Mouse (Mus musculus): ENCODE measurements around the gene Myo15b. TPM values are rescaled to one million over a fixed set of nuclear protein-coding genes. Genes with fewer than 3 reads are reported as not detected.

Myo15b gene
- polyA plus RNA-seq, 1 experiment from 2014 or later = 44.8 TPM

DNA sequence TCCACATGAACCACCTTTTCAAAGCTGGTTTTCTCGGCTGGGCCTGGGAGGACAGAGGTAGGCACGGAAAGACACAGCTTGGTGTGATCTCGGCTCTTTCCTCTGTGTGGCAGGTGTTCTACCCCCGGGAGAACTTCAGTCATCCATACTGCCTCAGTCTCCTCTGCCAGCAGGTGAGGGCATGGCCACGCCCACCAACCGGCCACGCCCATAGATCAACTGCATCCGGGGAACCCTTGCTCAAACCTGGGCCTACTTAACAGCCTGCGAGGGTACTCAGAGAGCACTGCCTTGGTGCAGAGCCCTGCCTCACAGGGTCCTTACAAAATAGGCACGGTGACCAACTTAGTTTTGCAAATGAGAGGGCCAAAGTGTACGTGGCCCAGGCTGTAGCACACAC lies 27.1 kb downstream of the Myo15b start:
- H3K4me2 ChIP-seq (ENCODE audit: low read length) = no peak overlapping the region
- DNase-seq (ENCODE audit: low spot score) (no peak), ATAC-seq (replicated peaks; ENCODE audit: low FRiP score, low TSS enrichment, low read depth) (no peak)
- H3K27ac ChIP-seq (ENCODE audit: low read depth) = no peak overlapping the region
- WGBS = 67% methylated on average over 11 of the region's 11 CpGs
- no peaks in the 10 kb centered on the region for H3K9me3 ChIP-seq (ENCODE audit: control insufficient read depth, low read length)
- H3K4me1 ChIP-seq (replicated peaks; ENCODE audit: control insufficient read depth, insufficient read depth, low read length) = no peaks in the 10 kb centered on the region
- H3K27me3 ChIP-seq (replicated peaks; ENCODE audit: control insufficient read depth, insufficient read depth, low read length) = no peaks in the 10 kb centered on the region
- H3K36me3 ChIP-seq (ENCODE audit: control insufficient read depth, insufficient read depth, low read length) = no peaks in the 10 kb centered on the region
- no peak overlapping the region for H3K9ac ChIP-seq (ENCODE audit: low read length)
- H3K4me3 ChIP-seq (ENCODE audit: low read depth, low read length) = no peak overlapping the region

DNA sequence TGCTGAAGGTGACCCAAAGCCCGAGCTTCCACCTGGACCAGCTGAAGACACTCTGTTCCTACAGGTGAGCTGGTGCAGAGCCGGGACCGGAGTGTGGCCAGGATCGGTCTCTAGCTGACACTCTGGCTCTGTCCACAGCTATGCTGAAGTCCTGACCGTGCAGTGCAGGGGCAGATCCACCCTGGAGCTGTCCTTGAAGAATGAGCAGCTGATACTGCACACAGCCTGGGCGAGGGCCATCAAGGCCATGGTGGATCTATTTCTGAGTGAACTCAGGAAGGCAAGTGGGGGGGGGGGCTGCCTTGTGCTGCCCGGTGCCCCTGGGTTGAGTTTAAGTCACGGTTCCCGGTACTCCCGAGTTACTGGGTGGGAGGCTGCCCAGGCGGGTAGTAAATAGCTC lies 28.2 kb downstream of the Myo15b start:
- H3K4me1 ChIP-seq (replicated peaks; ENCODE audit: control insufficient read depth, insufficient read depth, low read length) = no peaks in the 10 kb centered on the region
- no peak overlapping the region for H3K27ac ChIP-seq (ENCODE audit: low read depth)
- no peak overlapping the region for H3K9ac ChIP-seq (ENCODE audit: low read length)
- H3K36me3 ChIP-seq (ENCODE audit: control insufficient read depth, insufficient read depth, low read length) = no peaks in the 10 kb centered on the region
- no peaks in the 10 kb centered on the region for H3K9me3 ChIP-seq (ENCODE audit: control insufficient read depth, low read length)
- H3K27me3 ChIP-seq (replicated peaks; ENCODE audit: control insufficient read depth, insufficient read depth, low read length) = no peaks in the 10 kb centered on the region
- no peak overlapping the region for H3K4me2 ChIP-seq (ENCODE audit: low read length)
- H3K4me3 ChIP-seq (ENCODE audit: low read depth, low read length) = no peak overlapping the region
- whole genome bisulfite sequencing = 83% methylated on average over 11 of the region's 11 CpGs
- DNase-seq (ENCODE audit: low spot score) (no peak), ATAC-seq (replicated peaks; ENCODE audit: low FRiP score, low TSS enrichment, low read depth) (no peak)

DNA sequence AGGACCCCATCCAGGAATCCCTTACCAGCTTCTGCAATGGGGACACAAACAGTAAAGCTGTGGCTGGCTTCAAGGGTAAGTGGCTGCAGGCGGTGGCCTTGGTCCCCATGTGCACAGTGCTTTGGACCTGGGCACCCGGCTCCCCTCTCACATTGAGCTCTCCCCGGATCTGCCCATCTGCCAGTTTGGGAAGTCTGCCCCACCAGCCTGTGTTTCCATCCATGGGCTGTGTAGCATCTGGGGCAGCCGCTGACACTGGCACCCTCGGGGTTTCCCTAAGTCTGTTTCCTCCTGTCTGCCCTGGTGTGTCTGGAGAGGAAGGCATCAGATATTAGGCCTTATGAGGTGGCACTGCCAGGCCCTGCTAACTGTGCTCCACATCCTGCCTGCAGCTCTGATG lies 29.8 kb downstream of the Myo15b start:
- Histone ChIP-seq H3K4me1 (replicated peaks; ENCODE audit: control insufficient read depth, insufficient read depth, low read length) (no peaks in the 10 kb centered on the region), H3K27me3 (replicated peaks; ENCODE audit: control insufficient read depth, insufficient read depth, low read length) (no peaks in the 10 kb centered on the region), H3K4me3 (ENCODE audit: low read depth, low read length) (no peak overlapping the region), H3K9me3 (ENCODE audit: control insufficient read depth, low read length) (no peaks in the 10 kb centered on the region), H3K9ac (ENCODE audit: low read length) (no peak overlapping the region), H3K4me2 (ENCODE audit: low read length) (no peak overlapping the region), H3K27ac (ENCODE audit: low read depth) (no peak overlapping the region), H3K36me3 (ENCODE audit: control insufficient read depth, insufficient read depth, low read length) (0 out of 2 replicates have a peak, but pooled peaks cover 4% of the 10 kb centered on the region)
- no peak for DNase-seq (ENCODE audit: low spot score)
- no peak for ATAC-seq (replicated peaks; ENCODE audit: low FRiP score, low TSS enrichment, low read depth)
- WGBS = 90% methylated on average over 5 of the region's 5 CpGs

DNA sequence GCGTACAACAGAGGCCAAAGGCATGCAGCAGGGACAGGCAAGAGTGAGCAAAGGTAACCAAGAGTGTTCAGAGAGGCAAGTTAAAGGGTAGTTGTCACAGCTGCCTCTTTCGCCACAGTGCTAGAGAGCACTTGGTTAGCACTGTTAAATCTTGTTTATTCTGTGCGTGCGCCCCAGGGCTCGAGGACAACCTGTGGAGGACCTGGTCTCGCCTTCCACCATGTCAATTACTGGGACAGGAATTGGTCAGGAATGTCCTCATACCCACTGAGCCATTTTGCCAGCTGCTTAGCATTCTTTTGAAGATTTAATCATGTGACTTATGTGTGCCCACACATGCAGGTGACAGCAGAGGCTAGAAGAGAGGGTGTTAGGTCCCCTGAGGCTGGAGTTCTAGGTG lies 31.0 kb downstream of the Myo15b start:
- no peak for ATAC-seq (replicated peaks; ENCODE audit: low FRiP score, low TSS enrichment, low read depth)
- Histone ChIP-seq H3K27ac (ENCODE audit: low read depth) (no peak overlapping the region), H3K9me3 (ENCODE audit: control insufficient read depth, low read length) (no peaks in the 10 kb centered on the region), H3K9ac (ENCODE audit: low read length) (no peak overlapping the region), H3K27me3 (replicated peaks; ENCODE audit: control insufficient read depth, insufficient read depth, low read length) (no peaks in the 10 kb centered on the region), H3K4me1 (replicated peaks; ENCODE audit: control insufficient read depth, insufficient read depth, low read length) (no peaks in the 10 kb centered on the region), H3K4me3 (ENCODE audit: low read depth, low read length) (no peak overlapping the region), H3K4me2 (ENCODE audit: low read length) (no peak overlapping the region), H3K36me3 (ENCODE audit: control insufficient read depth, insufficient read depth, low read length) (0 out of 2 replicates have a peak, but pooled peaks cover 4% of the 10 kb centered on the region)
- WGBS = 80% methylated on average over 6 of the region's 6 CpGs
- DNase-seq (ENCODE audit: low spot score) = no peak

DNA sequence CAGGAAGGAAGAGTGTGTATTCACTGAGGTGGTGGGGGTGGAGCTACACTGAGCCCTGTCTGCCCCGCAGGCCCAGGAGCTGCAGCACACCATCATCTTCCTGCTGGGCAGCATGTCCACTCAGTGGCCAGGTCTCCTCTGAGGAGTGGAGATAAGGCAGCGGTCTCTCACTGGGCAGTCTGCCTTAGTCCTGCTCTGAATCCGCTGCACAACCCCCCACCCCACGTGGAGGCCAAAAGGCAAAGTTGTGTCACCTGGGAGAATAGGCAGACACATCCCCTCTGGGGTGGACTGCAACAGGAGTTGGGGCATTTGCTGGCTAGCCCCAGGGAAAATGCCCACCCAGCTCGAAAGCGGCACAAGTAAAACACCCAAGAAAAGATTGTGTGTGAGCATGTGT lies 34.0 kb downstream of the Myo15b start:
- ATAC-seq (replicated peaks; ENCODE audit: low FRiP score, low TSS enrichment, low read depth) = no peak
- Histone ChIP-seq H3K27me3 (replicated peaks; ENCODE audit: control insufficient read depth, insufficient read depth, low read length) (no peaks in the 10 kb centered on the region), H3K9me3 (ENCODE audit: control insufficient read depth, low read length) (no peaks in the 10 kb centered on the region), H3K4me3 (ENCODE audit: low read depth, low read length) (no peak overlapping the region), H3K36me3 (ENCODE audit: control insufficient read depth, insufficient read depth, low read length) (peaks cover 17% of the 10 kb centered on the region), H3K4me1 (replicated peaks; ENCODE audit: control insufficient read depth, insufficient read depth, low read length) (no peaks in the 10 kb centered on the region), H3K9ac (ENCODE audit: low read length) (no peak overlapping the region), H3K27ac (ENCODE audit: low read depth) (no peak overlapping the region), H3K4me2 (ENCODE audit: low read length) (no peak overlapping the region)
- DNase-seq (ENCODE audit: low spot score) = no peak
- 66% methylated on average over 6 of the region's 6 CpGs for WGBS

DNA sequence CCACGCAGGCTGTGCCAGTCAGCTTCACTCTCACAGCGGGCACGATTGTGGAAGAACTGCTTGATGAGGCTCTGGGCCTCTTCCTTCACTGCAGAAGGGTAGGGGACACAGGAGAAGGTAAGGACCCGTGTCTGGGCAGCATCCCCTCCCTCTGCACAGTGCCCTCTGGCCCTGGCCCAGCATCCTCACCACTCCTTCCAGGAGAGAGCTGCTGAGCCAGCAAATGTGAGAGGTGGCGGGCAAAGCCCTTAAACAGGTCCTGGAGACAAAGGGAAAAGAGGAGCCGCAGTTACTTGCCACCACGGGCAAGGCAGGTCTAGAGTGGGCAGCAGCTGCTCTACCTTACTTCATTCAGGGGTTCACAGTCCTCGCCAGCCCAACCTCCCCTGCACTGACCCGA lies 34.9 kb downstream of the Myo15b start:
- DNase-seq (ENCODE audit: low spot score) = no peak
- no peak overlapping the region for H3K9ac ChIP-seq (ENCODE audit: low read length)
- H3K4me2 ChIP-seq (ENCODE audit: low read length) = no peak overlapping the region
- no peak for ATAC-seq (replicated peaks; ENCODE audit: low FRiP score, low TSS enrichment, low read depth)
- no peak overlapping the region for H3K27ac ChIP-seq (ENCODE audit: low read depth)
- no peaks in the 10 kb centered on the region for H3K9me3 ChIP-seq (ENCODE audit: control insufficient read depth, low read length)
- H3K36me3 ChIP-seq (ENCODE audit: control insufficient read depth, insufficient read depth, low read length) = peaks cover 17% of the 10 kb centered on the region
- H3K4me1 ChIP-seq (replicated peaks; ENCODE audit: control insufficient read depth, insufficient read depth, low read length) = no peaks in the 10 kb centered on the region
- WGBS = 92% methylated on average over 9 of the region's 9 CpGs
- H3K27me3 ChIP-seq (replicated peaks; ENCODE audit: control insufficient read depth, insufficient read depth, low read length) = no peaks in the 10 kb centered on the region
- H3K4me3 ChIP-seq (ENCODE audit: low read depth, low read length) = no peak overlapping the region

DNA sequence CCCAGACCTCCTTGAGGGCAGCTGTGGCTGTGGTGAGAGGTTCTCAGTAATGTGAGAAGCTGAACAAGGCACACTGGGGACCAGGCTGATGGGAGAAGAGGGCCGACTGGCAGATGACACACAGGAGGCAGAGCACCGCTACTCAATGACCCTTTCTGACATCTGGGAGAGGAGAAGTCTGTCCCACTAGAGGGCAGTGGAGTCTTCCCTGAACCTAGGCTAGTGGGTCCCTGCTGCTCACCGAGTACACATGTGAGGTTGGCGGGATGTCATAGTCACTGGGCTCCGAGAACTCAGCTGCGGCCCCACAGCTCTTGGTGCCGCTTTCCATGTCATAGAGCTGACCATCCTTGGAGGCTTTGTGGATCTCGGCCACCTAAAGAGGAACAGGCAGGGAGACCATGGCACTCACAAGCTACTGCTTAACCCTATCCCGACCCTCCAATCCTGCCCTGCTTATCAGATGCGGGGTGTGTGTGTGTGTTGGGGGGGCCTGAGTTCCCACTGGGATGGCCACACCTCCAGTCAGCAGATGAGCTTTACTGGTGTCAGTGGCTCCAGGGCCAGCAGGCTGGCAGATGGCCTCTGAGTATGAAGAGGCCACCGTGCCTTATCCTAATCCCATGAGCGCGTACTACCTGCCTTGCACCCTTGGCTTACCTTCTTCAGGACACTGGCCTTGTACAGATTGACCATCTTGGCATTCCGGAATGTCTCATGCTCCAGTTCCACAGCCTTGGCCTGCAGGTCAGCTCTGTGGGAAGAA lies 36.7 kb downstream of the Myo15b start:
- Histone ChIP-seq H3K4me2 (ENCODE audit: low read length) (no peak overlapping the region), H3K36me3 (ENCODE audit: control insufficient read depth, insufficient read depth, low read length) (peaks cover 17% of the 10 kb centered on the region), H3K9me3 (ENCODE audit: control insufficient read depth, low read length) (no peaks in the 10 kb centered on the region), H3K4me1 (replicated peaks; ENCODE audit: control insufficient read depth, insufficient read depth, low read length) (peaks cover 4% of the 10 kb centered on the region), H3K27me3 (replicated peaks; ENCODE audit: control insufficient read depth, insufficient read depth, low read length) (no peaks in the 10 kb centered on the region), H3K9ac (ENCODE audit: low read length) (no peak overlapping the region), H3K27ac (ENCODE audit: low read depth) (no peak overlapping the region), H3K4me3 (ENCODE audit: low read depth, low read length) (no peak overlapping the region)
- DNase-seq (ENCODE audit: low spot score) (no peak), ATAC-seq (replicated peaks; ENCODE audit: low FRiP score, low TSS enrichment, low read depth) (0 out of 2 replicates have a peak, but pooled peaks have one; percentile 29)
- 72% methylated on average over 14 of the region's 14 CpGs for WGBS

DNA sequence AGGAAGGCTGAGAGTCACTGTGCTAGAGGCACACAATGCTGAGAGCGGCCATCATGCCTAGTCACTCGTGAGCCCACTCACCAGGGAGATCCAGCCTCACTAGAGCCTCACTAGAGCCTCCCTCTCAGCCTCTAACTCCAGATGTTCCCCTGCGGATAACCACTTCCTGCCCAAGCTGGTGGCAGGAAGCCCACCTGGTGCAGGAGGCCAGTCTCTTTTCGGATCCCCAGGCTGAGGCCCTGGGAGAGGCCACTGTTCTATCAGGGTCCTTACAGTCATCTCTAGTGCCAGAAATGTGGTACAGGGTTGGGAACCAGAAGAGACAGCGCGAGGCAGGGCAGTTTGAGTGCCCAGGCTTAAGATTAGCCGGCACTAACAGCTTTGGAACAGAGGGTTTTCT lies 40.2 kb downstream of the Myo15b start:
- ATAC-seq (replicated peaks; ENCODE audit: low FRiP score, low TSS enrichment, low read depth) = no peak
- no peak for DNase-seq (ENCODE audit: low spot score)
- no peak overlapping the region for H3K4me2 ChIP-seq (ENCODE audit: low read length)
- no peak overlapping the region for H3K4me3 ChIP-seq (ENCODE audit: low read depth, low read length)
- no peaks in the 10 kb centered on the region for H3K27me3 ChIP-seq (replicated peaks; ENCODE audit: control insufficient read depth, insufficient read depth, low read length)
- peaks cover 19% of the 10 kb centered on the region for H3K4me1 ChIP-seq (replicated peaks; ENCODE audit: control insufficient read depth, insufficient read depth, low read length)
- peaks cover 13% of the 10 kb centered on the region for H3K36me3 ChIP-seq (ENCODE audit: control insufficient read depth, insufficient read depth, low read length)
- H3K27ac ChIP-seq (ENCODE audit: low read depth) = no peak overlapping the region
- no peak overlapping the region for H3K9ac ChIP-seq (ENCODE audit: low read length)
- H3K9me3 ChIP-seq (ENCODE audit: control insufficient read depth, low read length) = no peaks in the 10 kb centered on the region
- WGBS = 84% methylated on average over 7 of the region's 7 CpGs

DNA sequence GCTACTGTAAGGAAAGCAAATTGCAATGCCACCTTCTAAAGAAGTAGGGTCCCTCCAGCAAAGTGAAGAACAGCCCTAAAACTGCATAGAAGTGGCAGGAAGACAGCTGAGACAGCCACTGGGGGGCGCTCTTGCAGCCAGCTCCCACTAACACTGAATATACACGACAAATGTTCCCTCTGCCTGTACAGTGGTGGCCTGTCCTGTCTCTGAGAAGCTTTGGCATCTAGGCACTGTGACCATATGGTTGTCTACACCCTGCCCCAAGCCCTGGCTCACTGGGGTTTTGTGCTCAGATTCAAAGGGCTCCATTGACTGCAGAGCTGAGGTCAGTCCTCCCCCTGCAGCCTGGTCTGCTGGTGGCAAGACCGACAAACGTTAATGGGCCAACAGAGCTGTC lies 40.7 kb downstream of the Myo15b start:
- H3K27me3 ChIP-seq (replicated peaks; ENCODE audit: control insufficient read depth, insufficient read depth, low read length) = no peaks in the 10 kb centered on the region
- no peak overlapping the region for H3K4me2 ChIP-seq (ENCODE audit: low read length)
- H3K9ac ChIP-seq (ENCODE audit: low read length) = no peak overlapping the region
- no peaks in the 10 kb centered on the region for H3K9me3 ChIP-seq (ENCODE audit: control insufficient read depth, low read length)
- H3K36me3 ChIP-seq (ENCODE audit: control insufficient read depth, insufficient read depth, low read length) = peaks cover 13% of the 10 kb centered on the region
- H3K4me3 ChIP-seq (ENCODE audit: low read depth, low read length) = no peak overlapping the region
- ATAC-seq (replicated peaks; ENCODE audit: low FRiP score, low TSS enrichment, low read depth) (no peak), DNase-seq (ENCODE audit: low spot score) (peak; percentile 71)
- WGBS = 29% methylated on average over 4 of the region's 4 CpGs
- H3K4me1 ChIP-seq (replicated peaks; ENCODE audit: control insufficient read depth, insufficient read depth, low read length) = peaks cover 23% of the 10 kb centered on the region
- H3K27ac ChIP-seq (ENCODE audit: low read depth) = no peak overlapping the region
